Mouse (Mus musculus) spleen, adult 2 months (tissue): Measurements from ENCODE around the gene Cryba2.

Experiments used
- CTCF ChIP-seq: fragments of 200-500 bp; IDR thresholded peaks from 2 replicates; pipeline ENCODE4 v1.5.1; 2011; ENCODE audit warnings: mild to moderate bottlenecking, inconsistent platforms; ENCODE audit not compliant: insufficient read depth, insufficient read length, insufficient replicate concordance; ENCODE audit errors: extremely low read depth
- POLR2A ChIP-seq: fragments of 200-500 bp; IDR thresholded peaks from 2 replicates; pipeline ENCODE4 v1.6.1; 2011; ENCODE audit warnings: low read depth, low read length, inconsistent platforms

DNA sequence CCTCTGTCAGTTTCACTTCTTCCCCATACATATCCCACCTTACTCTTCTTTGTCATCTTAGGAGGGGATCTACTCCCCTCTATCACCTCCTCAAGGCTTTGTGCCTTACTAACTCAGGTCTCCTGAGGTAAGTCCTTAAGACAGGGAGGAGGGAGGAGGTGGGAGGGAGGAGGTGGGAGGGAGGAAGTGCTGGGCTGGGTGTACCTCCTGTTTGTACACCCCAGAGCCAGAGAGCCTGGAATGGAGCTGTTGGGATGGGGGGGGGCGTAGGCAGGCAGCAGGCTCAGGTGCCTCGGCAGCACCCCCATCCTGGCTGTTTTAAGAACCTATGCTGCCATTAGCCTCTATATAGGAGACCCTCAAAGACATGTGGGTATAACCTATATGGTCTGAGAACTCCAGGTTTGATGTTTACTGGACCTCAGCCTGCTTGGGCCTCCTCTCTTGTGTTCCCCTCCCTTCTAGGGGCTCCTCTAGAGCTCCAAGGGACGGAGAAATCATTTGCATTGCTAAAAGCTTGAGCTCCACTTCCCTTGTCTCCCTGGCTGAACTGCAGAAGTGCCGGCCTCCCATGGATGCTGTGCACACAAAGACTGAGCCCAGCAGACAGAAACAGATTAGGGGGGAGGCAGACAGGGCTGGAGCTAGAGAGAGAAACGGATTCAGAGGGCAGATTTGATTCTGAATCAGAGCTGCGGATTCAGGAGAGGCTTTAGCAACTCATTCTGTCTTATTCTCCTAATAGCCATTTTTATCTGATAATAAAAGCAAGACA lies 41.8 kb downstream of the Cryba2 start:
- TF ChIP-seq POLR2A (no peak), CTCF (no peak)
